Mouse (Mus musculus): ENCODE results near the gene Mylk.

The Mylk gene

GRCm38 (mm10) chr16:35008447-35008846, 263.4 kb downstream of the Mylk start:
- DNase-seq (ENCODE audit: extremely low spot score, low read depth, low spot score) = no peak

GRCm38 (mm10) chr16:35013501-35013900, 268.5 kb downstream of the Mylk start:
- no peak for DNase-seq (ENCODE audit: extremely low spot score, low read depth, low spot score)

- no peak for DNase-seq (ENCODE audit: extremely low spot score, low read depth, low spot score)
These were observed 271.5 kb downstream of the Mylk start for GRCm38 (mm10) chr16:35016491-35016890.

- no peak for DNase-seq (ENCODE audit: extremely low spot score, low read depth, low spot score)
These were observed 273.5 kb downstream of the Mylk start for GRCm38 (mm10) chr16:35018470-35018974.

GRCm38 (mm10) chr16:35021903-35022241, 276.9 kb downstream of the Mylk start:
- DNase-seq (ENCODE audit: extremely low spot score, low read depth, low spot score) = no peak

GRCm38 (mm10) chr16:35022242-35023137, 277.5 kb downstream of the Mylk start, which contains the start of gene Hacd2:
Gene Hacd2, plus strand, starts transcription at chr16:35022428.
- DNase-seq (ENCODE audit: extremely low spot score, low read depth, low spot score) = peak; percentile 71

- no peak for DNase-seq (ENCODE audit: extremely low spot score, low read depth, low spot score)
These were observed 278.2 kb downstream of the Mylk start for GRCm38 (mm10) chr16:35023138-35023735.

GRCm38 (mm10) chr16:35024300-35024699, 279.3 kb downstream of the Mylk start:
- DNase-seq (ENCODE audit: extremely low spot score, low read depth, low spot score) = no peak

GRCm38 (mm10) chr16:35025347-35025746, 280.3 kb downstream of the Mylk start:
- DNase-seq (ENCODE audit: extremely low spot score, low read depth, low spot score) = no peak

- DNase-seq (ENCODE audit: extremely low spot score, low read depth, low spot score) = no peak
These were observed 288.2 kb downstream of the Mylk start for GRCm38 (mm10) chr16:35033241-35033640.

- no peak for DNase-seq (ENCODE audit: extremely low spot score, low read depth, low spot score)
These were observed 289.0 kb downstream of the Mylk start for GRCm38 (mm10) chr16:35033809-35034577.

- DNase-seq (ENCODE audit: extremely low spot score, low read depth, low spot score) = no peak
These were observed 290.0 kb downstream of the Mylk start for GRCm38 (mm10) chr16:35034971-35035370.

- DNase-seq (ENCODE audit: extremely low spot score, low read depth, low spot score) = no peak
These were observed 291.7 kb downstream of the Mylk start for GRCm38 (mm10) chr16:35036754-35037153.

- no peak for DNase-seq (ENCODE audit: extremely low spot score, low read depth, low spot score)
These were observed 293.5 kb downstream of the Mylk start for GRCm38 (mm10) chr16:35038343-35039057.

GRCm38 (mm10) chr16:35040154-35040553, 295.1 kb downstream of the Mylk start:
- DNase-seq (ENCODE audit: extremely low spot score, low read depth, low spot score) = no peak

GRCm38 (mm10) chr16:35041001-35041400, 296.0 kb downstream of the Mylk start:
- DNase-seq (ENCODE audit: extremely low spot score, low read depth, low spot score) = no peak

- no peak for DNase-seq (ENCODE audit: extremely low spot score, low read depth, low spot score)
These were observed 301.2 kb downstream of the Mylk start for GRCm38 (mm10) chr16:35046081-35046775.

GRCm38 (mm10) chr16:35047272-35047969, 302.4 kb downstream of the Mylk start:
- DNase-seq (ENCODE audit: extremely low spot score, low read depth, low spot score) = no peak

- DNase-seq (ENCODE audit: extremely low spot score, low read depth, low spot score) = no peak
These were observed 306.1 kb downstream of the Mylk start for GRCm38 (mm10) chr16:35051066-35051465.

All from hindlimb bud, embryonic 11.5 days (tissue).